Mouse (Mus musculus) mouse trophoblast stem cell (cell line): ENCODE data around the gene Sft2d1.
"Not testable (repeated sequence)": the region's sequence is repeated elsewhere in the genome, so short reads cannot be mapped to it uniquely, and the experiment has no call there.

Experiments used
- in situ Hi-C, 2 experiments: fragments of 300-500 bp; cut with MseI, MboI; formaldehyde crosslinking; loops; 2 replicates in 1 of 2; 3 replicates in 1 of 2; pipeline ENCODE4 v1.15.1; 2025

Gene Sft2d1

GRCm38 (mm10) chr17:8302772-8303438 lies 8.0 kb upstream of the Sft2d1 start:
- in situ Hi-C loops: loop anchor here in 1 of 2 experiments (5.0 kb wide), 1 partner anchor 51 kb away; no protein-coding TSS in a partner anchor

DNA sequence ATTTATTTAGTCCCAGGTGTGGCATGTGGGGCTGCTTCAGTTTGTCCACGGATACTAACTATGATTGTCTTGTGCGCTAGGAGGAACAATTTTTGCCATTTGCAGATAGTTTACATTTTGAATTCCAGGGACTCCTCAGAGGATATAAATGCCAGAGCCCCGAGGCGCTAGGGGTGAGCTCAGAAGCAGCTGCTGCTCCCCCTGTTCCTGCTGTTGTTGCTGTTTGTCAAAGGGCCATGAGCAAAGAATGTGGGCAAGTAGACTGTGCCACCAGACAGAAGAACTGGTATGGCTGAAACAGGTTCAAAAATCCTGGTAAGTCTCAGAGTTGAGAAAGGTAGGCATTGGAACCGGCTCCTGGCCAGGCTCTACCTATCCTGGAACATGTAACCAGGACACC lies 7.2 kb upstream of the Sft2d1 start:
- in situ Hi-C loops: loop anchor here in 1 of 2 experiments (5.0 kb wide), 1 partner anchor 51 kb away; no protein-coding TSS in a partner anchor

DNA sequence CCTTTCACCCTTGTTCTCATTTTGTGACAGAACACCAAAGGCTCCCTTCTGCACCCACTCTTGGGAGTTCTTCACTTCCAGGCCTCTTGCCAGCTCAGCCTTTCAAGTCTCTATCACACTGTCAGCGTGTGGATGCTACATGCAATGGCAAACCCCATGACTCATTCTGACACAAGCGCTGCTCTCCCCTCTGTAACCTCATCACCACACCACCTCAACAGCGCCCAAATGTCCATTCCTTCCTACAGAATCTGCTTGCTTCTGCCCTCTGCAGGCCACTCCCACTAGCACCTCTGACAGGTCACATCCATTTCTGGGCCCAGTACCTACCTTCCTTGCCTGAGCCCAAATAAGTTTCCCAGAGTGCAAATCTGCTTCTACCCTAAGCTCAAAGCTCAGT lies 5.1 kb upstream of the Sft2d1 start:
- in situ Hi-C loops: no loop called here

- in situ Hi-C loops: no loop called here
Observed at GRCm38 (mm10) chr17:8311751-8312150, 849 bp downstream of the Sft2d1 start.

GRCm38 (mm10) chr17:8313976-8314375 lies 3.1 kb downstream of the Sft2d1 start:
- in situ Hi-C loops: no loop called here

GRCm38 (mm10) chr17:8316251-8316650 lies 5.3 kb downstream of the Sft2d1 start:
- in situ Hi-C loops: no loop called here

DNA sequence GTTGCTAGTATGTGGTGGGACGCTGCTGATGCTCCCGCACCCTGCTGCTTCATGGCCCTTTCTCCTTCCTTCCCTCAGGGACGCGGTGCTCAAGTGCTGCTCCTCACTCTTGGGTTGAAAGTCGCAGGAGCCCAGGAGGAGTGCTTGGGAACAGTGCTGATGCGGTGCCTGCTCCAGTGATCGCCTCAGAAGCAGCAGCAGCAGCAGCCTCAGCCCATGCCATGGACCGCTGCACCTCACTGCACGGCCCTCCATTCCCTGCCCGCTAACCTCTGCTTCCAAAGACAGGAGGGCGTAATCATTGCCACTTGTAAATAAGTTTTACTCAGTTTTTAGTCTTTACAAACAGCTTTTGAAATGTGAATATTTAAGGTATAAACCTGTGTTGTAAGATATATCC lies 16.0 kb downstream of the Sft2d1 start:
- in situ Hi-C loops: not testable (repeated sequence)

DNA sequence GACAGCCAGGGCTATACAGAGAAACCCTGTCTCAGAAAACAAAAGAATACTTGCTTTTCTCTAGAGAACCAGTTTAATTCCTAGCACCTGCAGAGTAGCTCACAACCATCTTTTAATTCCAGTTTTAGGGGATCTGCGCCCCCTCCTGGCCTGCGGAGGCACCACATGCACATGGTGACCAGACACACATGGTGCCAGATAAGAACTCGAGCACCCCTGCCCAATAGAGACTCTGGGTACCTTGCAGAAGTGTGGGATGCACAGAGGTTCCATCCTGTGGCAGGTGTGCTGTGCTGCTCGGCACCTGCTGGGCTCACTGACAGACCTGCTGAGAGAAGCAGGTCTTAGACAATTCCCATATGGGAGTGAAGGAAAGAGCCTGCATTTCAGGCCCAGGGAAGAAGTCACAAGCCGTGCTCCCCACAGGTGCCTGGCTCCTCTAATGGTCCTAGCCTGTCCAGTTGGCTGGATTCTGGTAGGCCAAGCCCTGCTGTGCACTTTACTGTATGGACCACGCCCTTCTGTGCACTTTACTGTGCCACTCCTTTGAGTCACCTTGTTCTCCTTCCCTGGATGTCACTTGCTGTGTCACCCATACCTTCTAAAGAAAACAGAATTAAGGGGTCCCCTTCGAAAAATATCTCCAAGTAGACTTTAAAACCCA lies 17.7 kb downstream of the Sft2d1 start:
- in situ Hi-C loops: no loop called here

- in situ Hi-C loops: no loop called here
Observed at GRCm38 (mm10) chr17:8330602-8331001, 19.7 kb downstream of the Sft2d1 start.

DNA sequence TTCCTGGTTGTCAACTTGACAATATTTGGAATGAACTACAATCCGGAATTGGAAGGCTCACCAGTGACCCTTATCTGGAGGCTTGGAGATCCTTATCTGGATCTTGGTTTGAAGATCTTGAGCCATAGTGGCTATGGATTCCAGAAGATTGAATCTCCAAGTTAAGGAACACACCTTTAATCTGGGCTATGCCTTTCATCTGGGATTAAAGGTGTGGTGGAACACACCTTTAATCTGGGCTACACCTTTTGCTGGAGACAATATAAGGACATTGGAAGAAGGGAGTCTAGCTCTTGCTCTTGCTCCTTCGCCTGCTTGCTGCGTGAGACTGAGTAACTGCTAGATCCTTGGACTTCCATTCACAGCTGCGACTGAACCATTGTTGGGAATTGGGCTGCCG lies 26.3 kb downstream of the Sft2d1 start, which contains the start of gene Prr18:
Gene Prr18 (plus strand): TSS at position 301 of the 400 bp plus-strand sequence.
- in situ Hi-C loops: not testable (repeated sequence)

DNA sequence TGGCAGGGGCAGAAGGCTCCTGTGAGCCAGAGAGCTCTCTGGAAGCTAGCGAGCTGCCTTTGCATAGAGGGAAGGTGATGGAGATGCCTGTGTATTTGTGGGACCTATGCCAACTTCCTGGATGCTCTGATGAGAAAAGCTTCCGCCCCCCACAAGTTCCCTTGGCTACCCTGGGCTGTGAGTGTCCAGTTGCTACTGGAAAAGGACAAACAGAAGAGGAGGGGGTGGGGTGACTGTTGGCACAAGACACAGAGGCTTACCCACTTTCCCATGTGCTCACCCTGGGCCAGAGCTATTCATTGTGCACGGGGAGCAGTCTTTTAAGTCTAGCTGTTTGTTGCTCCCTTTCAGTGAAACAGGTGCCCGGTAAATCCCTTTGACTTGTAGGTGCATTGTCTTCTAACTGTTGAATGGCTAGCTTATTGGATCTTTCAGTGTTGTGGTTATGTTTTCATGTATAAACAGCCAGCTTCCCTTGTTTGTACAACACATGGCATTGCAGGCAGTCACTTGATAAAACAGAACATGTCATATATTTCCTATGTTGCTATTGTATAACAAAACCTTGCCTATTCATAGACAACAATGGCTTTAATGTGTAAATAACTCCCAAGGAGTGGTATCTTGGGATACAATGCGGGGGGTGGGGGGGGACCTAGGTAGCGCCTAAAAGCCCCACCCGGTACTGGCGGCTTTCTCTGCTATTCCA lies 28.9 kb downstream of the Sft2d1 start:
- in situ Hi-C loops: no loop called here

- in situ Hi-C loops: no loop called here
Observed at GRCm38 (mm10) chr17:8340407-8341359, 29.8 kb downstream of the Sft2d1 start.

DNA sequence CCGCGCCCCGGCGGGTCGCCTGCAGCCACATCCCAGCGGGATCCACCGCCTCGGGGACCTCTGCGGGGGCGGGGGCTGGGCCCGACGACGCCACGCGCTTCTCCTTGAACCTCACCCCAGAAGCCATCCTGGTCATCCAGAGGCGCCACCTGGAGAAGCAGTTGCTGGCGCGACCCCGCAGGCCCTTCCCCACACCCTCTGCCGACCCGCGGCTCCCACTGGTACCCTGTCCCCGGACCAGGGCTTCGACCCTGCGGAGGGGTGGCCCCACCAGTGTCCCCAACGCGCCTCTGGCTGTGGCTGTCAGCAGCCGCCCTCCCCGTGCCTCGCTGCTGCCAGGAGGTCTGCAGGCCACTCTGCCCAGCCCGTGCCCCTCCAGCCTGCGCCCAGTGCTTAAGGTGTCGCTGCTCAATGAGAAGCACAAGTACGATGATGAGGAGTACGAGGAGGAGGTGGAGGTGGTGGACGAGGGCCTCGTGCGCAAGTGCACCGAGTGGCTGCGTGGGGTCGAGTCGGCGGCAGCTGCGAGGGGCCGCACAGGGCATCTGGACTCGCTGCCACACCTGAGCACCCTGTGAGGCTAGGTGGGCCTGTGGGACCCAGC lies 30.6 kb downstream of the Sft2d1 start:
- in situ Hi-C loops: no loop called here

- in situ Hi-C loops: no loop called here
Observed at GRCm38 (mm10) chr17:8342706-8343105, 31.8 kb downstream of the Sft2d1 start.

DNA sequence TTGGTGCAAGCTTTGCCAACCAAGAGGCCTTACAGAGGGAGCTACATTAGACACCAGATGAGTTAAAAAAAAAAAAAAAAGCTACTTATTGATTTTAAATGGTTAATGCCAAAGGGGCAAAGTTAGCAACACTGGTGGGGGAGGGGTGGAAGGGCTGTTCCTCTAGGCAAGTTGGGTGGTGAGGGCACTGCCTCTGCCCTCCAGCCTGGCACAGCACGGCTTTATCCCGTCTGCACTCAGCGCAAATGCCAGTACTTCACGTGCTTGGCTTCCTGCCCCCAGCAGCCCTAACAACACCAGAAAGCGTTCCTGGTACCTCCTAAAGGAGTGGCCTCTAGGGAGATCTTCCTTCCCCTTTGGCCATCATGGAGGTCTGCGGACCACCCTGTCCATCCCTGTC lies 32.5 kb downstream of the Sft2d1 start:
- in situ Hi-C loops: no loop called here

DNA sequence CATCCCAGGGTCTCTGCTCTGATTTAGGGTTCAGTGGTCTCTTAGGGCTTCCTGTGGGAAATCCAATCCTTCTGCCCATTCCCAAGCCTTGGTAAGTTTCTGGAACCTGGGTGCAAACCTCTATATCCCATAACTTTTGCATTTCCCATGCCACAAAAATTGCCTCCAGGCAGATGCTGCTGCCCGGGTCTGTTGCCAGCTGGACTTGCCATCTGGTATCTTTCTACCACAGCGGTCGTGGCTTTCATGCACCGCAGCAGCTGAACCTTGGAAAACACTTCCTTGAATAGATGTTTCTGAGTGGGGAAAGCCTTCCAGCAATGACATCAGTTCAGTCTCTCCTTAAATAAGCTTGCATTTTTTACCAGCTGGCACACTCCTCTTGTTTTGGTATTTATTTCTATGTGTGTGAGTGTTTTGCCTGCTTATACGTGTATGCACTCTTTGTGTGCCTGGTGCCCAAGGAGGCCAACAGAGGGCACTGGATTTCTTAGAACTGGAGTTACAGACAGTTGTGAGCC lies 36.9 kb downstream of the Sft2d1 start:
- in situ Hi-C loops: no loop called here

- in situ Hi-C loops: no loop called here
Observed at GRCm38 (mm10) chr17:8348941-8349340, 38.0 kb downstream of the Sft2d1 start.

DNA sequence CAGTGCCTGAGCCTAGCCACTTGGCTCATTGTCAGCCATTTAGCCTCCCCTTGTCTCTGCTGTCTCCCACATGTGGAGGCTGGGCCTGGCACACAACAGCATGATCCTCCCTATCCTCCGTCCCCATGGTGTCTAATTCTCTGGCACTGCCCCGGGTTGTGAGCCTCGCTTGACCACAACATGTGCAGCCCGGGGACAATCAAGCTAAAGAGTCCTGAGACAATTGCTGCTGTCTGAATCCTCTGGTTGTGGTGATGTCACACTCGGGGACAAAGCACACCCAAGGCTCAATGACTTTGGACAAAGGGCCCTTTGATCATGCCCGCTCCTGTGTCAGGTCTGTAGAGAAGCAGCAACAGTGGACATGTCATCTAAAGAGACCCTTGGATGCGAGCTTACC lies 40.2 kb downstream of the Sft2d1 start:
- in situ Hi-C loops: no loop called here

GRCm38 (mm10) chr17:8355692-8356091 lies 44.8 kb downstream of the Sft2d1 start, which contains the start of gene T2:
Gene T2, plus strand, starts transcription at chr17:8355992.
- in situ Hi-C loops: no loop called here

DNA sequence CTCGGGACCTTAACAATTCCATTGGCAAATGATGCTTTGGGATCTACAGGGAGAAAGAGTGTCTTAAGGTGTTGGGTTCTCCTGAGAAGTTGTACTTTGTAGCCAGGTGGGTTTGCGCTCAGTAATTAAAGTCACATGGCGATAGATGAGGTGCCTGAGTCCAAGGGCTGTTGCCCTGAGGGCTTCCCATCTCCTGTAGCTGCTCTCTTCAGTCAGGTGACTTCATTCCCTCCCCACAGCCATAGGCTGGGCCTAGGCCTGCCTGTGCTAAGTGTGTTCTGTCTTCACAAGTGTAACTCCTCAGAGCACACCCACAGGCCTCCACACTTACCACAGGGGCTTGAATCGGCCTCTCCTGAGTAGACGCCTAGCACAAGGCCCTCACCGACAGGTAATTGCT lies 46.6 kb downstream of the Sft2d1 start:
- in situ Hi-C loops: no loop called here

DNA sequence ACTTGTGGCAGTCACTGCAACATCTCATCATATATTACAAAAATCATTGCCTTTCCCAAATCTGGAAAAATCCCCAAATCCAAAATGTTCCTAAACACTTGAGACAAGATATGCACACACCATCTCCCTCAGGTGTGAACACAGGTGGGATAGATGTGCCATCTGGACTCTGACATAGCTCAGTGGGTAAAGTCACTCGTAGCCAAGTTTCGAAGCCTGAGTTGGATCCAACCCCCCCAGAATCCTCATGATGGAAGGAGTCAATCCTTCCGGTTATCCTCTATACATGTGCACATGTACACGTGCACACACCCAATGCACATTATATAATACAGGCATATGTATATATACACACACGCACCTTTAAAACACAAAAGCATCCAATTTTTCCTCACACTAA lies 50.0 kb downstream of the Sft2d1 start:
- in situ Hi-C loops: loop anchor here in 1 of 2 experiments (10.0 kb wide), 1 partner anchor 106 kb away; no protein-coding TSS in a partner anchor
